Mouse (Mus musculus) retina, postnatal 7 days (tissue): ENCODE results near the gene Trpm8.

Experiments
- DNase-seq: peaks from one replicate; pipeline ENCODE4 v3.0.0-alpha.2; 2012; ENCODE audit warnings: low read depth, low spot score

Gene Trpm8

DNA sequence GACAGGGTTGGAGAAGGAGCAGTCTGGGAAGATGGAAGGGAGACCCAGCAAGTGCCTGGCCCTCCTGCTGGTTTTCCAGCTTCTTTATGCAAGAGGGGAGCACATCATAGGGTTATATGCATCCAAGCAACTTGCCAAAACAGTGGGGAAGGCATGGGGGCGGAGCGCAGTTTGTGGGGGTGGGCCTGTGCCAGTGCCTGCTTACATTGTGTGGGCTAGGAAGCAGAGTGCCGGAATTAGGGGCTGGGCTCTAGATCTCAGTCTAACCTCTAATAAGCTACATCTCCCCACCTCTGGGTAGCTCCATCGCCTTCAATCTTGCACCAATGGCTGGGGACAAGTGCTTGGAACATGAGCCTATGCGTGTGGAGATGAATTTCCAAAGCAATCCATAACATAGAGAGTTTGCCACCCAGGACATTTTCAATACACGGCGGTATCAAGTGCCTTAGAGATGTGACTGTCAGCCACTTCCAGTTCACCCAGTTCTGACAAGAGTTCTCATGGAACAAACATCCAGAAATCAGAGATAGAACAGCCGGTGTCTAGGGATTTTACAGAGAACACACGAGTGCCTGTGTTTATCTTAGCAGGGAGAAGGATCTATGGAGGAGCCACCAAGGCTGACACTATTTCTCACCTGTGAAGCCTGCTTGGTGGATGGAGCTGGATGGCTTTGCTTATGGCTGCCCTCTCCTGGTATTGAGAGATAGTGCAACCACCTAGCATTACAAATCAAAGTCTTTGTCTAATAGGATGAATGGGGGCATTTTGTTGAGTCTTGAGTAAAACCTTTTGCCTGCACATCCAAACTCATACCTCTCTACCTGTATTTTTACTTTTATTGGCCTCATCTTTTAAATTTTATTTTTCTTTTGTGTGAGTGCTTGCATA is 23.9 kb downstream of the Trpm8 start:
- DNase-seq = no peak

- no peak for DNase-seq
Observed at GRCm38 (mm10) chr1:88302057-88302740, 24.7 kb downstream of the Trpm8 start.

DNA sequence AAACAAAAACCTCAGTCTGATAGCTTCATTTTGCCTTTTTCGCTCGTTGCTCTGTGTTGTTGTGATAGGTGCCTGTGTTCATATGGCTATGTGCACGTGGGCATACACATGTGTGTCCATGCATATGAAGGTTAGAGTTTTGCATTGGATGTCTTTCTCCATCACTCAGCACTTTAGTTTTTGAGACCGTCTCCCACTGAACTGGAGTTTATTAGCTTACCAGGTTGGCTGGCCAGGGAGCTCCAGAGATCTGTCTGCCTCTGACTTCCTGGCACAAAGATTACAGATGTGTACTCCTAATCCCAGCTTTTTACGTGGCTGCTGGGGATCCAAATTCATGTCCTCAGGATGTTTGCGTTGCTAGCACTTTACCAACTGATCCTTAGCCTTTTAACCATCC is 26.3 kb downstream of the Trpm8 start:
- DNase-seq = no peak

DNA sequence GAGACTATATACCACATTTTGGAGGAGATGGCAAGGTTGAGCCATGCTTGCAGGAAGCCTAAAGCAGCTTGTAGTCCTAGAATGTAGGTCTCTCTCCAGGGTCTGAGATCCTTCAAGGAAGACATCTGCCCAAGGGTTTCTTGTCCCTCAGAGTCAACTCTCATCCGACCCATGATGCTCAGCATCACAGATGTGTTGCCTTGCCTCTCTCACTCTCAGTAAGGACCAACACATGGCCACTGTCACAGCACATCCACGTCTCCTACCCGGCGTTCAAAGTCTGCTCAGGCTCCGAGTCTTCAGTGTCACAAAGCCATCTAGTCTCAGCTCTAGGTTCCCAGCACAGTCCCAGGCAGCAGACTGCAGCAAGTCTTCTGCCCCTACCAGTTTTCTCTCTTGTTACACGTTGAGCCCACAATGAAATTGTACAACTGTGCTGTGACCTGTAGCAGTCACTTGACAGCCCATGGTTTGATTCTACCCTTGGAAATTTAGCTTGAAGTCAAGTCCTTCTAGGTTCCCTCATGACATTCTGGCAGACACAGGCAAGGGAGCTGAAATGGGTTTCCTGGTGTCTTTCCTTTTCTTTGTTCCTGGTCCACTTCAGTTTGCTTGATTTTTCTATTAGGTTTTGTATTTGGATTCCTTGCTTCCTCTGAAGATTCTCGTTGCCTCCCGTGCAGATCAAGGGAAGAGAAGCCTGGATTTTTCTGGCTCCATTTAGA is 27.0 kb downstream of the Trpm8 start:
- DNase-seq = no peak

DNA sequence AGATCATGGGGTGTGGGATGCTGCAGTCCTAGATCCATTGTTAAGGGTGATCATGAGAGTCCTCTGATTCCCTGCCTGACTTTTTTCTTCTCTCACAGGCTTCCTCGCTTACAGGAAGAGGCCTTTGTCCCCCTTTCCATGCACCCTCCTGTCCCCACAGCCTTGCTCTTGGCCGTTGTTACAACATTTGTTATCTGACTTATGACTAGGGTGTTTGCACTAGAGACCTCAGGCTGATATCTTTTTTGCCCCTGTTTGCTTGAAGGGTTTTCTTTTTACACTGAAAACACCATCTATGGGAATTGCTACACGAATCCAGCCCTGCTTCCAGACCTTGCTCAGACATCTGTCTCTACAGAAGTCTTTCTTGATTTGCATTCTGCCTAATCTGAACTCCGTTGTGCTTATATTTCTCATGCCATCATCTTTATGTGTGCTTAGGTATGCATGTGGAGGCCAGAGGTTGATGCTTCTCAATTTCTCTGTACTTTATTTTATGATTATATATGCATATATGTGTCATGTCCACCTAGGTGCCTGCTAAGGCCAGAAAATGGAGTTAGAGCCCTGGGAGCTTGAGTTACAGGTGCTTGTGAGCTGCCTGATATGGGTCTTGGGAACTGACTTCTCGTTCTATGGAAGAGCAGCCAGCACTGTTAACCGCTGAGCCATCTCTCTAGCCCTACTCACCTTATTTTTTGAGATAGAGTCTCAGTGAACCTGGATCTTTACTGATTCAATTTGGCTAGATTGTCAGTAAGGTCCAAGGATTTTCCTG is 27.7 kb downstream of the Trpm8 start:
- no peak for DNase-seq

- no peak for DNase-seq
Observed at GRCm38 (mm10) chr1:88306543-88306942, 29.1 kb downstream of the Trpm8 start.

GRCm38 (mm10) chr1:88307180-88307579 is 29.7 kb downstream of the Trpm8 start:
- DNase-seq = no peak

DNA sequence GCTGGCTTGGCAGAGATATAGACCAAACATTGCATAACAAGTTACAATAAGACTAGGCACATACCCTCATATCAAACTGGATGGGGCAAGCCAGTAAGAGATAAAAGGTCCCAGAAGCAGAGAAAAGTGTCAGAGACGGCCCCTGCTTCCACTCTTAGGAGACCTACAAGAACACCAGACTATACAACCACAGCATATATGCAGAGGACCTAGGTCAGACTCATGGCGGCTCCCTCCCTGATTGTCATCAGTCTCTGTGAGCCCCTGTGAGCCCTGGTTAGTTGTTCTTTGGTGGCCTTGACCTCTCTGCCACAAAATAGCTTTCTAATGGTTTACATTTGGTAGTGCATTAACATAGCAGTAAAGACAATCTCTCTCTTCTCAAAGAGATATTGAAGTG is 31.6 kb downstream of the Trpm8 start:
- no peak for DNase-seq

GRCm38 (mm10) chr1:88309905-88310304 is 32.4 kb downstream of the Trpm8 start:
- DNase-seq = no peak

- DNase-seq = no peak
Observed at GRCm38 (mm10) chr1:88310349-88310748, 32.9 kb downstream of the Trpm8 start.

DNA sequence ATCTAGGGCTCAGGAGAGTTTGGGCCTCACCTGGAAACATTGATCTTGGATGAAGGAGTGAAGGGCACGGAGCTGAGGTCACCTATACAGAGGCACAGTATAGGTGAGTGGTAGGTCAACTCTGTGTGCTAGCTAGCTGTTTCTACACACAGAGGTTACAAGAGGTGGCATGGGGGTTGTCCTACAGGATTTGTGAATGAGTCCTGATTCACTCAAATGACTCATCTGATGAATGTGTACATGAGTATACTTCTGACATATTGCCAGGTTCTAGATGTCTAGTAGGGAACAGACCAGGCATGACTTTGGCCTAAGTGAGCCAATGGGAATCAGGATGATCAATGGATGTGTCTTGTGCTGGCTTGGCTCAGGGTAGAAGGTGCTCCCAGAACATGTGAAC is 39.8 kb downstream of the Trpm8 start:
- no peak for DNase-seq

GRCm38 (mm10) chr1:88318531-88319060 is 41.1 kb downstream of the Trpm8 start:
- peak; percentile 61 for DNase-seq

DNA sequence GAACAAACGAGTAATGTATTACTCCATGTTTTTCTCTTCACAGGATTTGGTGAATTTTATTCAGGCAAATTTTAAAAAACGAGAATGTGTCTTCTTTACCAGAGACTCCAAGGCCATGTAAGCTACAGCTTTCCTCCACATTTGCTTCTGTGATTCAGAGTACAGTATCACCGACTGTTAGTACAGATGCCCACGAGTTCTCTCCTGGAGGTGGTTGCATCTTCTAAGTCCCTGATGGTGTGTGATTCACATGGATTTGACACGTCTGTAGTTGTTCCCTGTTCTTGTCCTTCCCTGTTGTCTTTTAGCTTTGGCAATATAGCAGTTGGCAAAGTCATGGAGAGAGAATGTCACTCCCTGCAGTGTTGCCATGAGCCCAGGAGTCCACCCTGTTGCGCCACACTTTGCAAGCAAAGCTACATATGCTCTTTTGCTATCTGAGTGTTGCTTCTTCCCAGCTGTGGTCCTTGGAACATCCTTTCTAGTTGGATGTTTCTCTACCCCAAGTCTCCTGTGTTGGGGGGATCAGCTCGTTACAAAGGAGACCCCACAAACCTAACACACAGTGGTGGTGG is 43.4 kb downstream of the Trpm8 start:
- no peak for DNase-seq

- no peak for DNase-seq
Observed at GRCm38 (mm10) chr1:88322146-88322545, 44.7 kb downstream of the Trpm8 start.

- DNase-seq = no peak
Observed at GRCm38 (mm10) chr1:88323101-88323500, 45.6 kb downstream of the Trpm8 start.

GRCm38 (mm10) chr1:88339481-88339880 is 62.0 kb downstream of the Trpm8 start:
- no peak for DNase-seq

GRCm38 (mm10) chr1:88342615-88343014 is 65.2 kb downstream of the Trpm8 start:
- DNase-seq = no peak

GRCm38 (mm10) chr1:88345580-88345979 is 68.1 kb downstream of the Trpm8 start:
- DNase-seq = no peak

GRCm38 (mm10) chr1:88348496-88349005 is 71.1 kb downstream of the Trpm8 start:
- DNase-seq = no peak

- DNase-seq = no peak
Observed at GRCm38 (mm10) chr1:88350761-88351160, 73.3 kb downstream of the Trpm8 start.

GRCm38 (mm10) chr1:88355025-88355424 is 77.6 kb downstream of the Trpm8 start:
- no peak for DNase-seq
